Mouse (Mus musculus): ENCODE data around the gene Tnik.

Tnik gene

DNA sequence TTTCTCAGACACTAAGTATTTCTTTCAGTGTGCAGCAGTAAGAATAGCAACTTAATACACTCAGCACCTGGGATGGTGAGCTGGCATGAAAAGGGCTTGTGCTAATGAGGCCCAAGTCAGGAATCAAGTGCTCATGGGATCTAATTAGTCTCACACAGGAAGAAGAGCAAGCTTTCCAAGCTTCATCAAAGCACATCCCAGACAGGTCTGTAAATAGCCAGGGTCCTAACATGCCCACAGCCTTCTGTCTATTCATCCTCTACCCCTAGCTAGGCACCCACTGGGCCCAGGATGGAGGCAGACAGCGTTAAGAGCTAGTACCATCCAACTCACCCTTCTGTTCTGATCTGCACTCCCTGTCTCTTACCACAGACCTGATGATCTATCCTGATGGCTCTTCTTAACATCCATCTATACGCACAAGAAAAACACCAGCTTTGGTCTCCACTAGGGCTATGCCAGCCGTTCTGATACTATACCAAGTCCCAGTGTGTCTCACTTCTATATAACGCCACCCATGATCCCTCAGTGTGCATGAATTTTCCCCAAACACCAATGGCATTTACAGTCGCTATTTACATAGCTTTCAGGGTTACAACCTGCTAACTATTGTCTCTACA is 354.1 kb downstream of the Tnik start:
- no peak for DNase-seq (ENCODE audit: low spot score)

DNA sequence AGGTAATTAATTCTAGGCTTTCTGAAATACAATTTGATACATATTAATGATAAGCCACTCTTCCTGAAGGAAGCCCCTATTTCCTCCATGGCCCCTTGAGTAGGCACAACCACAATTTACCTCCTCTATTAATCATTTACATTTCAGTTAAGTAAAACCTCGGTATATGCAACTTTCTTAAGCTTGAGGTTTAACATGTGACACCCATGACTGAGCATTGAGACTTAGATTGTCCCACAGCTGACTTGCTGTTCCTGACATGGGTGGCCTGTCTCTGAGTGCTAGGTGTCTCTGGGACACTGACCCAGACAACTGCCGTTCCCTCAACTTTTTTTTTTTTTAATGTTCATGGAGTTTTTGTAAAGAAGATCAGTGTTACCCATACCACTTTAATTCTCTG is 358.8 kb downstream of the Tnik start:
- DNase-seq (ENCODE audit: low spot score), result peak; percentile 14

DNA sequence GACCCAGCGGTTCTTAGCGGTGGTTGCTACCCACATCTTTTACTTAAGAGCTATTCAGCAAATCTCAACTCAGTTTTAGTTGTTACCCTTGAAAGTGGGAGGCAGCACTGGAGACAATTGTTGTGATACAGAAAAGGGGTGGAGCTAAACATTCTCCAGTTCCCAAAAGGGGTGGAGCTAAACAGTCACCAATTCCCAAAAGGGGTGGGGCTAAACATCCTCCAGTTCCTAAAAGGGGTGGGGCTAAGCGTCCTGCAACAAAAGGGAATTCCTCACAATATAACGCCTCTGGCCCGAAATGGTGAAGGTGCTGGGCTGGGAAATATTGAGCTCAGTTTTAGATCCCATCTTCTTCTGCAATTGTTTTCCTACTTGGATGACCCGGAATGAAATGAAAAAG is 363.8 kb downstream of the Tnik start:
- no peak for DNase-seq (ENCODE audit: low spot score)

DNA sequence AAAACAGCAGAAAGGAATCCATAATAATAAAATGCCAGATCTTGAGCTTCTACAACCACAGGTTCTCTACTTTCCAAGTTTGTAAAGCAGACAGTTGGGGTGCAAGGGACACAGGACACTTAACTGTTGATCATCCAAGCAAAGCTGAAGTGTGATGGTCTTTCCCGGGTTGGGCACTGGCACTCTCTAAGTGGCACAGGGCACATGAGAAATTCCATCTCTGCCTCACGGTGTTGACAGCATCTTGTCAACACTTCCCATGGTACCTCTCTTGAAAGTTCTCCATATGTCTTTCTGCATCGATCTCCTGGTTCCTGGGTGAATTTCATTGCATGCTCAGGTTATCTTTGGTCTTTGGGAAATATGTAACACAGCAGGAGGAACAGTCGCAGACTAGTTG is 373.8 kb downstream of the Tnik start:
- no peak for DNase-seq (ENCODE audit: low spot score)

DNA sequence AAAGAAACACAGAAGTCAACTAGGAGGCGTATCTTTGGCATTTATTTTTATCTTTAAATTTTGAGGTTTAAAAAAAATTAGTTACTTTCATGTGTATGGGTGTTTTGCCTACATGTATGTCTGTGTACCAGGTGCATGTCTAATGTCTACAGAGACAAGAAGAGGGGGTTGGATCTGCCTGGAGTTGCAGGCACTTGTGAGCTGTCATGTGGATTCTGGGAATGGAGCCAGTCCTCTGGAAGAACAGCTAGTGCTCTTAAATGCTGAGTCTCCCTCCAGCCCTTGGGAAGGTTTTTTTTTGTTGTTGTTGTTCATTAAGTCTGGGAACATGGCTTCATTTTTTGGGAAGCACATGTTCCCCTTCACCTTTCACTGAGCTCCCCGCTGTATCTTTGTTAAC is 375.9 kb downstream of the Tnik start:
- no peak for DNase-seq (ENCODE audit: low spot score)

DNA sequence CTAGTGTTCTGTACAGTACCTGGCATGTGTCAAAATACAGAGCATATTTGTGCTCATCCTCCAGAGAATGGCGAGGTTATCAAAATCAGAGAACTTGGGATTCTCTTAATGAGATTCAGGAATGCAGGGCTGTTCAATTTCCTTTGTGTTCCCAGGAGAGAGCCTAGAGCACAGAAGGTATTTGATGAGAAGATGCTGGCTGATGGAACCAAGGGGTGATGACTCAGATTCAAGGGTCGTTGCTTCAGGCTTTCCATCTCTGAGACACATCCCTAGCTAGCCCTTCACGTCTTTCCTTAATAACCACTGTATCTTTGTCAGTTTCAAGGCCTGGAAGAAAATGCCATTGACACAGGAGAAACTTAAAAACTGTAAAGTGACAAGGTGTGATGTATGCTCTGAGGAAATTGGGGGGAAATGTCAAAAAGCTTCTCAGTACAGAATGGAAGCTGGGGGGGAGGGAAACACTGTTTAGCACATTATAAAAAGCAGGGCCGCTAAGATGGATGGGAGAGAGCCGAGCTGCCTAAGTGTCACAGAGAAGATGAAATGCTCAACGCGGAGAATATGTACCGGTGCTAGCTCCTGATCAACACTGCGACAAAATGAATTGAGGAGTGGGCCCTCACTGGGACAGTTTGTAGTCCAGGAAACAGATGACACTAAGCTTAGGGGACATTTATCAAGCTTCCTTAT is 380.4 kb downstream of the Tnik start:
- DNase-seq (ENCODE audit: low spot score), result no peak

DNA sequence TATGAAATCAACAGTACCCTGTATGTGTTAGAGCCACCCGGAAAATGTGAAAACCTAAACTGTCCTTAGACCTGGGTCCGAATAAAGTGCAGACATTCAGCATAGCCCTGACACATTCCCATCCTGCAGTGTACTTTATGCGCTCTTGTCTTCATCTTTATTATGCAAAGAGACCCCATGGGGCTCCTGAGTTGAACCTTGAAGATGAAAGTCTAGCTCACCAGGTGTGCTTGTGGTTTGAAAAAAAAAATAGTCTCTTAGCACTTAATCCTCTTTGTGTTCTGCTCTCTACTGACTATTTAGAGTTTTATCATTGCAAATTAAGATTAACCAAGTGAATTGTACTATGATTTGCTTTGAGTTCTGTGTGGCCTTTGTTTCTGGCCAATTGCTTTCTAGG is 389.6 kb downstream of the Tnik start:
- DNase-seq (ENCODE audit: low spot score), result no peak

DNA sequence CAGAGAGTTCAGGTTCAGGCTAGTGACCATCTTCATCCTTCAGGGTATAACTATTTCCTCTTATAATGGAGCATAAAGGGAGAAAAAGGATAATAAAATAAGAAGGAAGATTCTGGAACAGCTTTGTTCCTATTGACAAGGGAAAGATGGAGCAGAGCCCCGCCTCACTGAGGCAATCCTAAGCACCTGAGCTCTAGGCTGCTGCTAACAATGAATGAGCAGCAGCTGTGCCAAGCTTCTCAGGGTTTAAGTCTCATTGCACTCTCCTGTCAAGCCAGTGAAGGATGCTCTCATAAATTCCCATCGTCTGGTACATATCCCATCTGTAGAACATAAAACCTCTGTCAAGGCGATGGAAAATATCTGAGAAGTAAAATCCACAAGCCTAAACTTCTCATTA is 390.0 kb downstream of the Tnik start:
- DNase-seq (ENCODE audit: low spot score), result no peak

DNA sequence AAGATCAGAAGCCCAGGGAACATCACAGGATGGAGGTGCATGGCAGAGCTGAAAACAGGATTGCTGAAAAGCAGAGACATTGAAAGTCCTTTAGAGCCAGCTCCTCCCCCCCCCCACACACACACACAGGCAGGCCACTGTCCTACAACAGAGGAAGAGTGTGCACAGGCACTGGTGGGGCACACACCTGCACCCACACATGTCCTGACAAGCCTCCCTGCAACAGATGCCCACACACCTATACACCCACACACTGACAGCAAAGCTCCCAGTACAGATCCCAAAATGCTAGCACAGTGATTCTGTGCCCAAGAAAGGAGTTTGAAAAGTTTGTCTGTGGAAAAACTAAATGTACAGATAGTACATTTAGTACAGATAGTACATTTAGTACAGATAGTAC is 391.7 kb downstream of the Tnik start:
- no peak for DNase-seq (ENCODE audit: low spot score)

DNA sequence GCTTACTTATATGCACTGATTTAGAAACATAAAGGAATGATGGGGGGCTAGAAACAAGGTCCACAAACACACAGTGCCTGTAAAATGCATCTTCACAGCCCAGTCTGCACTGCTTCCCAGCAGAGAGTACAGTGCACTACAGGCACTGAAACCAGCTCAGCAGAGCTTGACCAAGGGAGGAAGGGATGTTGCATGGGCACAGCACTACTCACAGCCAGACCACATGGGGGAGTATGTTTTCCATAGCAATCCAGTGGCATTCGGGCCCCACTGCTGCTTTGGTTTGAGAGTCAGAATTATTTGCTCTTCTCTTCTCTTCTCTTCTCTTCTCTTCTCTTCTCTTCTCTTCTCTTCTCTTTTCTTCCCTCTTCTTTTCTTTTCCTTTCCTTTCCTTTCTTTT is 395.3 kb downstream of the Tnik start:
- no peak for DNase-seq (ENCODE audit: low spot score)

DNA sequence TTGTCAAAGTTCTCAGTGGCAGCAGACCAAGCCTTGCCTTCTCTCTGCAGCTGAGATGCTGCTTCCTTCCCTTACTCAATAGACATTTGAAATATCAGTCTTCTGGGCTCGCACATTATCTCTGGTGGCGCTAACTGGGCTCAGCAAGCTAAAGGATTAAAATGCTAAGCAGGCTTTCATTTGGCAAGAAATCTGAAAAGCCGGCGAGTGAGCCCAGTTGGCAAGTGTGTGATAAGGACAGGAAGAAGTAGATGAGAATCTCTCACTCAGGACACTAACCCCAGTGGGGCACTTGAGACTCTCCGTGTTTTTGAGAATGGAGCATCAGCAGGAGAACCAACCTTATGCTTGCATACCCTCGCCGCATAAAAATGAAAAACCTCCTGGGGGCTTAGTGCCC is 417.8 kb downstream of the Tnik start:
- no peak for DNase-seq (ENCODE audit: low spot score)

DNA sequence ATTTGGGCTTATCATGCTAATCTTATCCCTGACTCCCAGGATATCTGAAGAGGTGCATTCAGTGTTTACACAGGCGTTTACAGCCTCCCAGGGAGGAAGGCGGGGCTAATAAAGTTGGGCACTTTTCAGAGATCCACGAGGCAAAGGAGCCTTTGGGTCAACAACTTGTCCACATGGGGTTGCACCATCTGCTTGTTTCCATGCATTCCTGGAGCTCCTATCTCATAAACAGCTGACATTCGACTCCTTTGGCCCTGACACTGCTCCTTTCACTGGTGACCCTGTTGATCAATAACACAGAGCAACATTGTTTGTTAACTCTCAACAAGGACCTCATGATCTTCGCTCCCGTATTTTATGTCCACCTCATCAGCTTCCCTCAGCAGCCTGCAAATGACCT is 418.9 kb downstream of the Tnik start:
- peak; percentile 88 for DNase-seq (ENCODE audit: low spot score)

DNA sequence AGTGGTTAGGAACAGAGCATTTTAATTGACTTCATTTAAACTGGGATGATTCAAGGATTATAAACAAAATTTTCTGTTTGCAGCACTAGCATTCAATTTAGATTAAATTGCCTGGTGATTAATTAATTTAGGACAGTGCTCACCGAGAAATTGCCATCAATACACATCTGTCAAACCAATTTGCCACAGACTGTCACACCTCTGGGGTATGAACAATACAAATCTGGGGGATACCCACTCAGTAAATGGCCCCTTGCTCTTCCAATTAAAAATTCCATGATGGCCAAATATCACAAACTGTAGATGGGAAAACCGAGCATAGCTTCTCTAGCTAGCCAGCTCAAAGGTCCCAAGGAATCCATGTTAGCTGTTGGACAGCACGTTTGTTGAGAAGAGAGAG is 419.4 kb downstream of the Tnik start:
- DNase-seq (ENCODE audit: low spot score), result no peak

DNA sequence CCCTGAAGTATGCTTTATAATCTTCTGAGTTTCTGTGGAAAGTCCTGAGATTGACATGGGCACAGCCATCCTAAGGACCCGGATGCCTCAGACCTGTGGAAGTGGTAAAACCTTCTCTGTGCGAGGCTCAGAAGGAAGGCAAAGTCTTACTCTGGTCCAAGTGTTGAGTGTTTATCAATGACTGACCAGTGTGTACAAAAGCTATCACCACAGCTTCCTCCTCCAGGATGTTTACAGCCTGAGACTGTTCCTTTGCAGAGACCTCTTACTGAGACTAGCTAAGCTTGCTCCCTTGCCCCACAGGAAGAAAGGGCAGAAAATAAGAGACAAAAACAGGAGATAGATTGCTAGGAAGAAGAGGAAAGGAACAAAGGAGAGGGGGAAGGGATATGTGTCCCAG is 422.5 kb downstream of the Tnik start:
- DNase-seq (ENCODE audit: low spot score), result peak; percentile 55

DNA sequence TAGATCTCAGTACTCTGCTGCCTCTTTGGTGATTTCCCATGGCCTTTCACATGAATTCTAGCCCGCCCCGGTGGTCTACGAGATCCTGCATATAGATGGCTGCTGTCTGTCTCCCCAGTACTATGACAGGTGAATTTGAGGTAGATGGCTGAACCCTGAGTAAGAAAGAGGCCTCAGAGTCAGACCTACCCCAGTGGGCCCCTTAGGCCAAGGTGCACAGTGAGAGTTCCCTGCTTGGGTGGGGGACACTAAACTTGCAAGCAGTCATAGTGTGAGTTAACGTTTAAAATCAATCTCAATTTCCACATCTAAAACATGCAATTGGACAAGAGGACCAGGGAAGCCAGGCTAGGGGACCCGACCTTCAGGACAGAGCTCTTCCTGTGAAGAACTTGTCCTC is 431.8 kb downstream of the Tnik start:
- no peak for DNase-seq (ENCODE audit: low spot score)

DNA sequence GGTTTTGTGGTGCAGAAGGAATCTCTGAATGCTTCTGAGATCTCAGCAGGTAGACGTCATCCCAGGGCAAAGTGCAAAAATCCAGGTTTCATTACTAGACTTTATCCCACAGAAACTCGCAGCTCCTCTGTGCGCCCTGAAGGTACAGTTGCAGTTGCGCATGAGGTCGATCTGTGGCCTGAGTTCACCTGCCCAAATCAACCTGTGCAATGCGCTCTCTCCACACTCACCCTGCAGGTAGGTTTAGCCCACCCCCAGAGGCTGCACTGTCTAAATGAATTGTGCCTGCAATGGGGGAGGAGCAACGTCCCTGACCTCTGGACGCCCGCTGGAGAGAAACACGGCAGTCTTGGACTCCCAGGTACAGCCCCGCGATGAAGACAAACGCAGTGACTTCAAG is 432.6 kb downstream of the Tnik start:
- DNase-seq (ENCODE audit: low spot score), result peak; percentile 85

DNA sequence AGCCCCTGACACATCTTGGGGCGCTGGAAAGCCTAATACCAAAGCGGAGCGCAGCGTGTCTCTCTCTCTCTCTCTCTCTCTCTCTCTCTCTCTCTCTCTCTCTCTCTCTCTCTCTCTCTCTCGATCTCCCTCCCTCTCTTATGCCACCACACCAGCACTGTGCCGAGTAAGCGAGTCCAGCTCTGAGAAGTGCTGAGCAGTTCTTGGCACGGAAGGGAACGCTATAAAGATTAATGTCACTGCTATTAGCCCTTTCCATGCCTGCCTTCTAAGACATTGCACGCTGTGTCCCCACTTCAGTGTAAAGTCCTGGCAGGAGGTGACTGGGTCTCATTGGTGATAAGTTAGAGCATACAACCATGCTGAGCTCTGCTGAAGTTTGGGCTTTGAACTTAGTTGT is 433.1 kb downstream of the Tnik start:
- peak; percentile 24 for DNase-seq (ENCODE audit: low spot score)

DNA sequence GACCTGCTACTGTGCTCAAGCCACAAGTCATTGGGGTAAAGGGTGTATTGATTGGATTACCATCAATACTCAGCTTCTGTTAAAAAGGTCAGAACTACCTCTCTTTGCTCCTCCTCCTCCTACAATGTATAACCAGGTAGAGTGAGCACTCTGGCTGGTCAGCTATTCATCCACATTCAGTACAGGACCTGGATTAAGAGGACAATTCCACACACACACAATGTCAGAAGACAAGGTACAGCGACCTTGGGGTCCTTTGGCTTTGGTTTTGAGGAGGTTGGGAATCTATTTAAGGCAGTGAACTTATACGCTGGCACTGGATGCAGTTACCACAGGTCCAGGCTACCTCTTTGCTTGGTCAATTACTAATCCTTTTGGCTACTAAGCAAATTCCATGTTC is 434.8 kb downstream of the Tnik start, which contains the start of gene Slc2a2:
Slc2a2 (plus strand) TSS at position 107 of the 400 bp plus-strand sequence.
- peak; percentile 57 for DNase-seq (ENCODE audit: low spot score)

DNA sequence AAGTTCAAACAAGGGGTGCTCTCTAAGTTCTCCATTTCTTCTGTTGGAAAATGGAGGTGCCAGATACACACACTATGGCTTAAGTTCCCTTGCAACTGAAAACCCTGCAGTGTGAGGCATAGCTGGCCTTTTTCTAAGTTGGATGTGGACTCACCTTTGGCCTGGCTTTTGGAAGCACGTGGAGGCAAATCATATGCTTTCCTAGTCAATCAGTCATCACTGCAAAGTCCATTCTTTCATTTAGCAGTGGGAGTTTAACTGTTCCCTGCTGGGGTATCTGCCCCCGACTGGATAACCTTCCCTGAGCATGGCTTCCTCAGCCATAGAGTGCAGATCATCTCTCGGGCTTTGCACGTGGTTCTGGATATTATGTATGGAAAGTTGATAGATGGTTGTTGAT is 436.6 kb downstream of the Tnik start:
- DNase-seq (ENCODE audit: low spot score), result peak; percentile 69

DNA sequence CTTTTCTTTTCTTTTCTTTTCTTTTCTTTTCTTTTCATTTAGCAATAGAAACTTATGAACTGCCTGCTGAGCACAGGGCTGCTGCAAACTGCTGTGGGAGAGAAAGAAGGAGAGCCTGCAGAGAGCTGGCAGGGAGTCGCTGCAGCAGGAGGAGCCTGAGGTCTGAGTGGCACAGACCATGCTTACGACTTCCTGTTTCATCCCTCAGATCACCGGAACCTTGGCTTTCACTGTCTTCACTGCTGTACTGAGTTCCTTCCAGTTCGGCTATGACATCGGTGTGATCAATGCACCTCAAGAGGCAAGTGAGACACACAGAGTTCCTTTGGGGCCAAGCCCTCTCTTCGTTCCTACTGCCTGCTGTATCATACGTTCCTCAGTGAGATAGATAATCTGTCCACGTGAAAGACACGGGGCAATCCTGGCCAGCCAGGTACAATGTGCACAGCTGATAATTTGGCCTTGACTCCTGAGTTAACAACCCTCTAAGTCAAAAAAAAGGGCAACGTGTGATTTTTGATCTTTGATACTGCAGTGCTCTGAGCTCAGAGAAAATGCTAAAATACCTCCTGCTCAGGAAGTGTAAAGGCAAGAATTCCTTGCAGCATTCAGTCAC is 442.6 kb downstream of the Tnik start:
- peak; percentile 37 for DNase-seq (ENCODE audit: low spot score)

DNA sequence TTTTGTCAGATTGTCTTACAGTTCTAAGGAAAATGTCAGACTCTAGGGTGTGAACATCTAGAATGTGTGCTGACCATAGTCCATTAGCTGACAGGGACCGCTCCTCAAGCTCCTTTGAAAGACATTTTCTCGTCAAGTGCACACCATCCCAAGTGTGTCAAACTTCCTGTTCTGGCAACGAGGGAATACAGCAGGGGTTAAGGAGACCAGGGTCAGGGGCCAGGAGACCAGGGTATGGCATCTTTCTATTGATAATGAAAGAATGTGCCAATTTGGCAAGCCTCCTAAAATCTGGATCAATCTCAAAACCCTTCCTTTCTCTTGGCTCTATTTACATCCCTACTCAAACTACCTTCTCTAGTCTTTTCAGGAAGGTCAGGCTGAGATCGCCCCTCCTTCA is 443.7 kb downstream of the Tnik start:
- DNase-seq (ENCODE audit: low spot score), result no peak

DNA sequence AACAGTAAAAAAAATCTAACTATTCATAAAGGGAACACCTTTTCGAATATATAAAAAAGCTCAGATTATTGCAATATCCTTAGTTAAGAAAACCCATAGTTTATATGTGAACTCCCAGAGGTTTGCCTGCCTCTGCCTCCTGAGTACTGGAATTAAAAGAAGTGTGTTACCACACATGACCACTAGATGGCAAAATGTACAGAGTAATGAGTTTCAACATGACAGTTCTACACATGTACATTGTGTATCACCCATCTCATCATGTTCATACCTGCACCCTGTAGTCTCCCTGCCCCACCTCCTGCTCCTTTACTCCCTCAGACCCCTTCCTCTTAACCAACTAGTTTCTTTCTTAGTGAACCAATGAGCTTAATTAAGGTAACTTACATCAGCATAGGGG is 446.7 kb downstream of the Tnik start:
- DNase-seq (ENCODE audit: low spot score), result no peak

DNA sequence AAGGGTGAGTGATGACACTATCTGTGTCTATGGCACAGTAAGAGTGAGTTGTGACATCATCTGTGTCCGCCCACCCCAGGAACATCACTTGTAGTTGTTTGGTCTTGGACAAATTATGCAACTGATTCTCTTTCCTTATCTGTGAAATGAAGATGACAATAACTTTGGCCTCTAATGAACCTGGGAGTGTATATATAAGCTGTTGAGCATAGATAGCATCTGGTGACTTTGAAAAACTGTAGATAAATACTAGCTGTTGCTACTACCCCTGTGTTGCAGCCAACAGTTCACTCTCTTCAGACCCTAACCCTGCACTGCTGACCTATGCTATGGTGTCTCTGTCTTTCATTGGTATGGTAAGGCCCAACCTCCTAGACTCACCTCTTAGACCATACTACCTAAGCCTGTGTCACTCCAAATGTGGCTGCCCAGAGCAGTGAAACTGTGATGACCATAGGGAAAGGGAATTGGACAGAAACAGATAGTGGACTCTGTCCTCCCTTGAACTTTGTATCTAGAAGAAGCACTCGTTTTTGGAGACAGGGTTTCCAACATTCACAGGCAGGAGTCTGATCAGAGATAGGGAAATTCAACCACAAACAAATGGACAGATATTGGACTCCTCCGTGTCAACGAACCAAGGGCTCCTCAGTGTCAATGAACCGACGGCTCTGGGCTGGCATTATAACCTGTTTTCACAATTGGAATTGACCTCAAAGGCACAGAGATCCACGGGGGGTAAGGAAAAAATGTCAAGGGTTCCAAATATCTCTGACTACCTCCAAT is 451.1 kb downstream of the Tnik start:
- DNase-seq (ENCODE audit: low spot score), result no peak

Measured in yolk sac, embryonic 10.5 days (tissue).